Mouse (Mus musculus) activated CD4-positive, CD25-positive, alpha-beta regulatory T cell (primary cell): ENCODE measurements around the gene Tubd1. TPM values are rescaled to one million over a fixed set of nuclear protein-coding genes. Genes with fewer than 3 reads are reported as not detected.

Experiments used
- polyA plus RNA-seq, 2 experiments: library from polyadenylated mRNA; unstranded; fragments of 100-300 nt; shearing (Covaris generic); gene quantifications; one replicate each; pipeline ENCODE4 v1.2.1; 2017

The Tubd1 gene
- 1 to 10 TPM; 8.1 to 9.2 TPM for polyA plus RNA-seq

GRCm38 (mm10) chr11:86544639-86545299 lies at the start of gene Tubd1, which contains the start of gene Rps6kb1:
Tubd1 (plus strand) TSS chr11:86544991.
Rps6kb1 (minus strand) TSS chr11:86544805.

Other genes with a start within 250 kb of the Tubd1 start
- 10 to 100 TPM; 19.5 to 21.3 TPM for gene Med13, start 187.4 kb upstream of the Tubd1 start, polyA plus RNA-seq
- 10 to 100 TPM; 47.6 to 57.9 TPM for gene Rnft1, start 60.3 kb upstream of the Tubd1 start, polyA plus RNA-seq
- 10 to 100 TPM; 43.0 to 56.0 TPM for gene Rps6kb1, start 186 bp upstream of the Tubd1 start, polyA plus RNA-seq
- gene Vmp1, start 138.8 kb downstream of the Tubd1 start, polyA plus RNA-seq, result 100 to 1,000 TPM; 184 to 281 TPM
- gene Ptrh2, start 139.0 kb downstream of the Tubd1 start, polyA plus RNA-seq, result 1 to 10 TPM; 8.5 to 9.0 TPM
- gene Cltc, start 212.6 kb downstream of the Tubd1 start, polyA plus RNA-seq, result 100 to 1,000 TPM in 1 of 2 experiments, 10 to 100 TPM in 1; 98.2 to 138 TPM